Mouse (Mus musculus): ENCODE data around the gene Tagln2. TPM values are rescaled to one million over a fixed set of nuclear protein-coding genes. Genes with fewer than 3 reads are reported as not detected.

Tagln2 gene
- total and polyA plus RNA-seq, 2 experiments from 2014 or later, result 203 to 235 TPM

DNA sequence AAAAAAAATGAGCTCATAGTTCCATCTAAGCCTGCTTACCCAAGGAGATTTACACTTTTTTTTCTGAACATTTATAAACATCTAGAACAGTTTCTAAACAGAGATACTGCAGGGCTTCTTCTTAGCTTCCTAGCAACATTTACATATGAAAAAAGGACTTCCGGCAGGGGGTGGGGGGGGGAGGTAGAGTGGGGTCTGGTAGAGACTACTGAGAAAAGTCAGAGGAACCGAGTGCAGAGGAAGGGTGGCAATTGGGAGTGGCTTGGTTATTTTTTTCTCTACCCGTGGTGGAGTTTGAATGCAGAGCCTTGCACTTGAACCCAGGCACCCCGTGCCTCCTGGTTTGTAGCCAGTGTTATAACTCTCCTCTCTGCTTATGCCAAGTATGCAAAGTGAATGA lies 44.4 kb upstream of the Tagln2 start:
- 15% methylated on average over 4 of the region's 4 CpGs for WGBS
- DNase-seq (ENCODE audit: low spot score), result no peak
- Histone ChIP-seq H3K4me3 (ENCODE audit: low read depth, low read length) (no peak overlapping the region), H3K4me2 (ENCODE audit: low read depth, low read length) (no peak overlapping the region), H3K27me3 (ENCODE audit: control insufficient read depth, insufficient read depth, low read length) (no peaks in the 10 kb centered on the region), H3K9ac (replicated peaks; ENCODE audit: low read depth, low read length) (no peak overlapping the region), H3K27ac (ENCODE audit: low read depth) (no peak overlapping the region), H3K9me3 (replicated peaks; ENCODE audit: control insufficient read depth, low read length) (no peaks in the 10 kb centered on the region), H3K4me1 (ENCODE audit: control insufficient read depth, insufficient read depth) (no peaks in the 10 kb centered on the region), H3K36me3 (replicated peaks; ENCODE audit: control insufficient read depth, insufficient read depth, low read length) (no peaks in the 10 kb centered on the region)
- no peak for ATAC-seq (ENCODE audit: insufficient read depth, low read depth)
- no peak for TF ChIP-seq EP300 (IDR thresholded peaks at IDR 0.05; ENCODE audit: low read depth)
- TF ChIP-seq CTCF (IDR thresholded peaks at IDR 0.05; ENCODE audit: low read depth), result no peak

- WGBS, result 52% methylated on average over 7 of the region's 7 CpGs
- no peak overlapping the region for H3K27ac ChIP-seq (ENCODE audit: low read depth)
- TF ChIP-seq CTCF (IDR thresholded peaks at IDR 0.05; ENCODE audit: low read depth) (no peak), EP300 (IDR thresholded peaks at IDR 0.05; ENCODE audit: low read depth) (no peak)
- H3K27me3 ChIP-seq (ENCODE audit: control insufficient read depth, insufficient read depth, low read length), result no peaks in the 10 kb centered on the region
- H3K4me3 ChIP-seq (ENCODE audit: low read depth, low read length), result no peak overlapping the region
- DNase-seq (ENCODE audit: low spot score) (no peak), ATAC-seq (ENCODE audit: insufficient read depth, low read depth) (peak; percentile 53)
- no peaks in the 10 kb centered on the region for H3K4me1 ChIP-seq (ENCODE audit: control insufficient read depth, insufficient read depth)
- no peak overlapping the region for H3K4me2 ChIP-seq (ENCODE audit: low read depth, low read length)
- H3K9me3 ChIP-seq (replicated peaks; ENCODE audit: control insufficient read depth, low read length), result no peaks in the 10 kb centered on the region
- no peak overlapping the region for H3K9ac ChIP-seq (replicated peaks; ENCODE audit: low read depth, low read length)
- no peaks in the 10 kb centered on the region for H3K36me3 ChIP-seq (replicated peaks; ENCODE audit: control insufficient read depth, insufficient read depth, low read length)
Measured at GRCm38 (mm10) chr1:172456001-172456677, 43.7 kb upstream of the Tagln2 start.

- 93% methylated on average over 3 of the region's 3 CpGs for WGBS
- DNase-seq (ENCODE audit: low spot score) (no peak), ATAC-seq (ENCODE audit: insufficient read depth, low read depth) (no peak)
- no peaks in the 10 kb centered on the region for H3K4me1 ChIP-seq (ENCODE audit: control insufficient read depth, insufficient read depth)
- H3K27ac ChIP-seq (ENCODE audit: low read depth), result no peak overlapping the region
- H3K4me3 ChIP-seq (ENCODE audit: low read depth, low read length), result no peak overlapping the region
- no peaks in the 10 kb centered on the region for H3K9me3 ChIP-seq (replicated peaks; ENCODE audit: control insufficient read depth, low read length)
- H3K27me3 ChIP-seq (ENCODE audit: control insufficient read depth, insufficient read depth, low read length), result no peaks in the 10 kb centered on the region
- no peaks in the 10 kb centered on the region for H3K36me3 ChIP-seq (replicated peaks; ENCODE audit: control insufficient read depth, insufficient read depth, low read length)
- TF ChIP-seq CTCF (IDR thresholded peaks at IDR 0.05; ENCODE audit: low read depth), result no peak
- TF ChIP-seq EP300 (IDR thresholded peaks at IDR 0.05; ENCODE audit: low read depth), result no peak
- no peak overlapping the region for H3K9ac ChIP-seq (replicated peaks; ENCODE audit: low read depth, low read length)
- H3K4me2 ChIP-seq (ENCODE audit: low read depth, low read length), result no peak overlapping the region
Measured at GRCm38 (mm10) chr1:172457196-172457595, 42.7 kb upstream of the Tagln2 start.

DNA sequence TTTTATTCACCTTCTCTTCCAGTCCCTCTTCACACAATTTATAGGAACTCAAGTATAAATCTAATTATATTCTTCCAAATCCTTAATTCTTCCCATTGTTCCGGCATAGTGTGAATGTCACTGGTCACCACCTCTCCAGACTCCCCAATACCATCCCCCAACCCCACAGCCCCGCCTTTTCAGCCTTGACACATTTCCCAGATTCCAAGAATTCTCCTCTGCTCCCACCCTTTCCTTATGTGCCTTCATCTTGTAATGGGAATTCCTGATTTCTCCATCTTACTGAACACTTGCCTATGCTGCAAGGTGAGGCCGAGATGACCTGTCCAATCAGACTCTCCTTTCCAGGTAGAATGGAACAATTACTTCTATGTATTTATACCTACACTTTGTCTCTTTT lies 41.8 kb upstream of the Tagln2 start:
- ATAC-seq (ENCODE audit: insufficient read depth, low read depth), result no peak
- no peaks in the 10 kb centered on the region for H3K4me1 ChIP-seq (ENCODE audit: control insufficient read depth, insufficient read depth)
- H3K4me2 ChIP-seq (ENCODE audit: low read depth, low read length), result no peak overlapping the region
- H3K4me3 ChIP-seq (ENCODE audit: low read depth, low read length), result no peak overlapping the region
- TF ChIP-seq EP300 (IDR thresholded peaks at IDR 0.05; ENCODE audit: low read depth) (no peak), CTCF (IDR thresholded peaks at IDR 0.05; ENCODE audit: low read depth) (no peak)
- H3K36me3 ChIP-seq (replicated peaks; ENCODE audit: control insufficient read depth, insufficient read depth, low read length), result no peaks in the 10 kb centered on the region
- no peak overlapping the region for H3K27ac ChIP-seq (ENCODE audit: low read depth)
- no peaks in the 10 kb centered on the region for H3K27me3 ChIP-seq (ENCODE audit: control insufficient read depth, insufficient read depth, low read length)
- DNase-seq (ENCODE audit: low spot score), result no peak
- H3K9ac ChIP-seq (replicated peaks; ENCODE audit: low read depth, low read length), result no peak overlapping the region
- H3K9me3 ChIP-seq (replicated peaks; ENCODE audit: control insufficient read depth, low read length), result no peaks in the 10 kb centered on the region
- 76% methylated on average over 3 of the region's 3 CpGs for WGBS

- H3K9me3 ChIP-seq (replicated peaks; ENCODE audit: control insufficient read depth, low read length), result no peaks in the 10 kb centered on the region
- ATAC-seq (ENCODE audit: insufficient read depth, low read depth) (no peak), DNase-seq (ENCODE audit: low spot score) (no peak)
- no peaks in the 10 kb centered on the region for H3K27me3 ChIP-seq (ENCODE audit: control insufficient read depth, insufficient read depth, low read length)
- 20% methylated on average over 2 of the region's 2 CpGs for WGBS
- TF ChIP-seq EP300 (IDR thresholded peaks at IDR 0.05; ENCODE audit: low read depth), result no peak
- TF ChIP-seq CTCF (IDR thresholded peaks at IDR 0.05; ENCODE audit: low read depth), result no peak
- H3K9ac ChIP-seq (replicated peaks; ENCODE audit: low read depth, low read length), result no peak overlapping the region
- no peak overlapping the region for H3K4me2 ChIP-seq (ENCODE audit: low read depth, low read length)
- H3K27ac ChIP-seq (ENCODE audit: low read depth), result no peak overlapping the region
- H3K4me3 ChIP-seq (ENCODE audit: low read depth, low read length), result no peak overlapping the region
- no peaks in the 10 kb centered on the region for H3K4me1 ChIP-seq (ENCODE audit: control insufficient read depth, insufficient read depth)
- no peaks in the 10 kb centered on the region for H3K36me3 ChIP-seq (replicated peaks; ENCODE audit: control insufficient read depth, insufficient read depth, low read length)
Measured at GRCm38 (mm10) chr1:172461602-172462001, 38.2 kb upstream of the Tagln2 start.

- Histone ChIP-seq H3K27me3 (ENCODE audit: control insufficient read depth, insufficient read depth, low read length) (no peaks in the 10 kb centered on the region), H3K9me3 (replicated peaks; ENCODE audit: control insufficient read depth, low read length) (no peaks in the 10 kb centered on the region), H3K4me1 (ENCODE audit: control insufficient read depth, insufficient read depth) (no peaks in the 10 kb centered on the region), H3K4me2 (ENCODE audit: low read depth, low read length) (no peak overlapping the region), H3K9ac (replicated peaks; ENCODE audit: low read depth, low read length) (no peak overlapping the region), H3K27ac (ENCODE audit: low read depth) (no peak overlapping the region), H3K36me3 (replicated peaks; ENCODE audit: control insufficient read depth, insufficient read depth, low read length) (no peaks in the 10 kb centered on the region), H3K4me3 (ENCODE audit: low read depth, low read length) (no peak overlapping the region)
- TF ChIP-seq EP300 (IDR thresholded peaks at IDR 0.05; ENCODE audit: low read depth) (no peak), CTCF (IDR thresholded peaks at IDR 0.05; ENCODE audit: low read depth) (no peak)
- WGBS, result 68% methylated on average over 3 of the region's 3 CpGs
- no peak for DNase-seq (ENCODE audit: low spot score)
- no peak for ATAC-seq (ENCODE audit: insufficient read depth, low read depth)
Measured at GRCm38 (mm10) chr1:172462534-172462933, 37.3 kb upstream of the Tagln2 start.

Data from heart, postnatal 0 days (tissue).